Mouse (Mus musculus) embryonic stem cell, embryonic (primary cell): ENCODE data around the gene Prrg4.

Source experiments
- CTCF ChIA-PET, 4 experiments: fragments of 300-600 bp in 2 of 4; fragments of 350-600 bp in 2 of 4; sonication (Branson Sonifier 250); formaldehyde crosslinking; loops; one replicate each; lab custom pipeline; 2022; ENCODE audit warnings: inconsistent platforms in 2 of 4; lab: Charles Lee
- POLR2A ChIA-PET, 4 experiments: fragments of 300-600 bp in 2 of 4; fragments of 350-600 bp in 2 of 4; sonication (Branson Sonifier 250); formaldehyde crosslinking; loops; one replicate each; lab custom pipeline; 2022; ENCODE audit warnings: antibody characterized with exemption in 4 of 4, inconsistent platforms in 1 of 4; lab: Charles Lee

Prrg4 gene

DNA sequence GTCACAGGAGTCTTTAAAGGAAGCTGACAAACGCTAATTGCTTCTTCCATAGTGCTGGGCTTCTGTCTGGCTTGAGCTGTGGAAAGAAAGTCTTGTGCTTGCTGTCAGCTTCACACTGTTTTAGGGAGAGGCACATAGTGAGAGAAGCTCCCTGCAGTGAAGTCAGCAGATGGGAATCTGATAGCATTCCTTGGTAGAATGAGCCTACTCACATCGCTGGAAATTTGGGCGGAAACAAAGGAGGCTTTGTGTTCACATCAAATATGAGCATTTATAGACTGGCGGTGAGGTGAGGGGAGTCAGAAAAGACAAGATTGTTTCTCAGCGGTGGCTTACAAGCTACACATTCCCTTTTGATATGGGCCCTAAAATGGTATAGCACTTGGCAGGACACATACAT, 2.0 kb upstream of the Prrg4 start:
- POLR2A ChIA-PET, result interaction anchor here in 3 of 4 experiments (0.5 to 3.1 kb wide), 10 partner anchors 10 to 167 kb away, joined by 3 to 16 read pairs (median 4); partner anchors contain the start of gene Ccdc73 (in 1 of the 3)
- CTCF ChIA-PET, result interaction anchor here in 1 of 4 experiments (0.9 kb wide), 1 partner anchor 11 kb away, joined by 3 read pairs; no protein-coding TSS in a partner anchor

DNA sequence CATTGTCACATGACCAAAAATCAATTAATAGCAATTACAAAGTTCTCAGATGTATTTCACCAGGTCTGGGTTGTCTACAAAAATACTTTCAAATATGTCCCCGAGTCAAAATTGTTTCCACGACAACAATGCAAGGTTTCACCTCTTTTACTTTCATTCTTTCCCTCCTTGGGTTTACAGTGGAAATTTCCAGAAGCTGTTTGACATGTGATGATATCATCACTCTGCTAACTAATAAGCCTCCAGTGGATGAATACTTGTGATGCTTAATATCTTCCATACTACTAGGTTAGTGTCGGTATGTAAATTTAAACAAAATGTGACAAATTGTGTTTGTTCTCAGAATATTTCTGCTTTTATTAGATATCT, 299 bp upstream of the Prrg4 start:
- CTCF ChIA-PET, result interaction anchor here in 3 of 4 experiments (0.6 to 1.7 kb wide), 6 partner anchors 8 to 270 kb away, joined by 3 to 11 read pairs (median 3); partner anchors contain the start of gene Ccdc73 (in 1 of the 3)

DNA sequence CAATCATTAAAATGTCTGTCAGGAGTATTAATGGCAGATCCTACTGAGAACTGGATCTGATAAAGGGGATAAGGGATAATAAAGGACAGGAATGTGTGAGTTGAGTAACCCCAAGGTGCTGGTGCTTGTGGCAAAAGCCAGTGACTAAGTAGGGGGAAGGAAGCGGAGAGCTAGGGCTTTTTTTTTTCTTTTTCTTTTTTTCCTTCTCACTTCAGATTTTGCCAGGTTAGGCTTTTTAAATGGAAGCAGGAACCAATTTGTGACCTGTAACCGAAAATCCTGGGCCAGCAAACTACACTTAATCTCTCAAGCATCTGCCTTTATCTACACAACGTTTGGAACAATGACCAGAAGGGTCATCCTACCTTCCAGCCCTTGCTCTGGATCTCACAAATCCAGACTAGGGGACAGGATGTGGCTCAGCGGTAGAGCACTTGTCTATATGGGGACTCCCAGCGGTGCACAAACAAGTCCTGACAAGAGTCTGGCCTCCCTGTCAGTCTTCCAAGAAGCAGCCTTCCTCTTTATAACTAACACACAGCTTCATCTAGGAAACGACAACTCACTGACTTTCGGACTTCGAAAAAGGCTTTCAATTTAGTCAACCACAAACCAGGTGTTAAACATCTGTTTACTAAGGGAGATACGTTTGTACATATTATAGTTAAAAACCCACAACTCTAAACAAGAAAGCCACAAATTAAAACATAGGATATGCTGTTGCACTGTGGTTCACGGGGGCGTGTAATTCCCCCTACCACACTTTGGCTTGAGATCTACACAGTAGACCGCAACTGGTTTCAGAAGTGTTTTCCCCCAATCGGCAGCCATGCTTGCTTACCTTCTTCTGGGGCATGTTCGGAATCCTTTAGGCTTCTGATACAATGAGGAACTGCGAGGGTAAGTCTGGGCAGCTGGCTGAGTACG, 1.2 kb downstream of the Prrg4 start:
- ChIA-PET POLR2A (interaction anchor here in 3 of 4 experiments (0.6 to 3.0 kb wide), 26 partner anchors 7 to 1055 kb away, joined by 3 to 18 read pairs (median 4); partner anchors contain the start of genes Ccdc73 (in 1 of the 3), Cstf3 (in 1 of the 3), Depdc7 (in 1 of the 3) and Qser1 (in 1 of the 3)), CTCF (interaction anchor here in 3 of 4 experiments (0.5 to 1.7 kb wide), 8 partner anchors 8 to 868 kb away, joined by 3 to 12 read pairs (median 4); no protein-coding TSS in a partner anchor)

More for the DNA sequence above, 299 bp upstream of the Prrg4 start:
- POLR2A ChIA-PET, result interaction anchor here (0.9 to 3.1 kb wide), 21 partner anchors 8 to 260 kb away, joined by 3 to 18 read pairs (median 6); partner anchors contain the start of genes Ccdc73 (in 2 of the 4), Cstf3 (in 1 of the 4), Depdc7 (in 1 of the 4) and Qser1 (in 1 of the 4)

DNA sequence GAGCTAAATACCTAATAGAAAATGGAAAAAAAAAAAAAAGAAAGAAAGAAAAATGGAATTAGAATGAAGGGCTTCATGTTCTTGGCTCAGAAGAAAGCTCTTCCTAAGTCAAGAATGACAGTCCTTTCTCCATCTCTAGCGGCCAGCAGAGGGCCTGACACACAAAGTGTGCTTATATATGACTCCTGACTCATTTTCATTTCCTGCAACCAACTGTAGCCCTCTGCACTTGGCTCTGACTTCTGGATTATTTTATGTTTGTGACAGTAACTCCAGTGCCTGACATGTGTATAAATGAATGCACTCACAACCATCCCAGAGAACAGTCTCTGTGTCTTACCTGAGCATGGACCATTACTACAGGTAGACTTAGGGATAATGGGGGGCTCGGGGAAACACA, 2.0 kb downstream of the Prrg4 start:
- ChIA-PET CTCF (interaction anchor here (0.6 to 1.2 kb wide), 13 partner anchors 9 to 191 kb away, joined by 3 to 7 read pairs (median 3); no protein-coding TSS in a partner anchor), POLR2A (interaction anchor here in 3 of 4 experiments (0.7 to 3.0 kb wide), 11 partner anchors 8 to 1054 kb away, joined by 3 to 11 read pairs (median 3); partner anchors contain the start of gene Ccdc73 (in 1 of the 3))

DNA sequence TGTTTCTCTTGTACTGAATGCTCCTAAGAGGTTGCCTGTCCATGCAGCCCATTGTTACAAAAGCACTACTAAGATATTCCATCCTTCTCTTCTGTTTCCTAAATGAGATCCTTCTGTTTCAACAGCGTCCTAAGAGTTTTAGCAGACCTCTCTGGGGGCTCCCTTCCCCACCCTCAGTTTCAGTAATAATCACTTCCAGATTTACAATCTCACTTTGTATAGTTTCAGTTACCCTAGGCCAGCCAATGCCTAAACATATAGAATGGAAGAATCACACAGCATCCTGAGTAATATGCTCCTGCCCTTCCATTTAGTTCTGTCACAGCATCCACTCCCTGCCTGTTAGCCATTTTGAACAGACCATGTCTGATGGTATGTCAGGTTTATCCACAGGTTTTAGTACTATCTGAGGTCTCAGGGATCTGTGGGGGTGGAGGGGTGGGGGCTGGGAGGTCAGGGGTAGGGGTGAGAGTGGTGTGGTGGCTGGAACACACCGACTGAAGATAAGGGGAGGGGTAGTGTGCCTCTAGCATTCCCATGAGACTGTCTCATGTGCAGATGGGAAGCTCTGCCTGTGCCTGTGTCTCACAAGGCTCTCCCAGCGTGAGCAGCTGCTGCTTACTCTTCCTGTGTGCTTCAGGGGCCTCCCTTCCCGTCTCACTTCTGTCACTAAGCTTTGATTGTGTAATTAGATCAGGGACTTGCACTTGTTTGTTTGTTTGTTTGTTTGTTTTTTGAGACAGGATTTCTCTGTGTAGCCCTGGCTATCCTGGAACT, 2.9 kb downstream of the Prrg4 start:
- POLR2A ChIA-PET, result interaction anchor here in 3 of 4 experiments (0.7 to 3.0 kb wide), 8 partner anchors 9 to 215 kb away, joined by 3 to 12 read pairs (median 4); partner anchors contain the start of gene Ccdc73 (in 1 of the 3)
- CTCF ChIA-PET, result interaction anchor here (0.6 to 1.2 kb wide), 10 partner anchors 11 to 190 kb away, joined by 3 to 7 read pairs (median 3); no protein-coding TSS in a partner anchor

DNA sequence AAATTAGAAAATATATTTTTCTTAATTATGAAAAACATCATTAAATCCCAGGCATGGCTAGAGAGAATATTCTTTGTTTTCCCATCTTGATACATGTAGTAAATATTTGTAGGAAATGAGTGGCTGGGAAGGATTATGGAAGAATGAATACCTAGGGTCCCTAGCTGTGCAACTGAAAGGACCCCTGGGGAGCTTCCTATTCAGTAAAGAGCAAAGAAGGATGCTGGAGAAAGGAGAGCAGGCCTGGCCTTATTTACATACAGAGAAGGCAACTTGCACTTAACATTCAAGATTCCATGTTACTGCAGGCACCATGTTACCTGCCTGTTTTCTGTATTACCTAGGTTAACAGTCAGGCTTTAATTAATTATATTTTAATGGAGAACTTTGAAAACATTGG, 7.1 kb downstream of the Prrg4 start:
- ChIA-PET POLR2A (interaction anchor here (0.6 to 1.7 kb wide), 6 partner anchors 10 to 128 kb away, joined by 3 to 6 read pairs (median 4); partner anchors contain the start of gene Qser1 (in 1 of the 4)), CTCF (interaction anchor here in 1 of 4 experiments (0.5 to 1.4 kb wide), 2 partner anchors 46 to 1853 kb away, joined by 4 to 7 read pairs; no protein-coding TSS in a partner anchor)

DNA sequence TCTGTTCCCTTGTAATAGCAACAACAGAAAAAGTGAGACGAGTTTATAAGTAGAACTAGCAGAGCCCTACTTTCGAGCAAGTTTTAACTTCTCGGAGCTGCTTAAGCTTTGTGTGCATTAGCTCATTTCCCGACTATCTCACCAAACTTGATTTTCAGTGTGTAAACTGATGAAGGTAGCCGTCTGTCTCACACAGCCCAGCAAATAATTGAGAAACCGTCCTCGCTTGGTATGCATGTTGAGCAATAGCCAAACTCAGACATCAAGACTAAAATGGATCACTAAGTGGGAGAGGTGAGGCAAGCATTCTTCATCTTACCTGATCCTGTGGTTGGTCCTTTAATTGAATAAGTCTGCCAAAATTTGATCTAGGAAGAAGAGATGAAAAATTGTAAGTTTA, 7.9 kb downstream of the Prrg4 start:
- POLR2A ChIA-PET, result interaction anchor here in 2 of 4 experiments (0.7 to 2.6 kb wide), 7 partner anchors 8 to 139 kb away, joined by 3 to 16 read pairs (median 4); partner anchors contain the start of gene Prrg4 (in 1 of the 2)
- CTCF ChIA-PET, result interaction anchor here in 3 of 4 experiments (1.2 to 1.5 kb wide), 3 partner anchors 11 to 46 kb away, joined by 3 to 7 read pairs (median 6); no protein-coding TSS in a partner anchor

DNA sequence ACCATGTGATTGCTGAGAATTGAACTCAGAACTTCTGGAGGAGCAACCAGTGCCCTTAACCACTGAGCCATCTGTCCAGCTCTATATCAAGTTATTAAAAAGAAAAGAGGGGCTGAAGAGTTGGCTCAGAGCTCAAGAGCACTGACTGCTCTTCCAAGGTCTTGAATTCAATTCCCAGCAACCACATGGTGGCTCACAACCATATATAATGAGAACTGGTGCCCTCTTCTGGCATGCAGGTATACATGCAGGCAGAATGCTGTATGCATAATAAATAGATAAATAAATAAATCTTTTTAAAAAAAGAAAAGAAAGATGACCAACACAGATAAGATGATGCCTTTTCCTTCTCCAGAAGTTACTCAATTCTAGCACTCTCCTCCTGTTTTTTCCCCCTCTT, 8.7 kb downstream of the Prrg4 start:
- CTCF ChIA-PET, result interaction anchor here (0.7 to 1.5 kb wide), 10 partner anchors 8 to 155 kb away, joined by 3 to 12 read pairs (median 4); partner anchors contain the start of gene Prrg4 (in 1 of the 4)
- POLR2A ChIA-PET, result interaction anchor here (0.6 to 2.6 kb wide), 13 partner anchors 8 to 39 kb away, joined by 3 to 16 read pairs (median 4); partner anchors contain the start of gene Prrg4 (in 3 of the 4)

DNA sequence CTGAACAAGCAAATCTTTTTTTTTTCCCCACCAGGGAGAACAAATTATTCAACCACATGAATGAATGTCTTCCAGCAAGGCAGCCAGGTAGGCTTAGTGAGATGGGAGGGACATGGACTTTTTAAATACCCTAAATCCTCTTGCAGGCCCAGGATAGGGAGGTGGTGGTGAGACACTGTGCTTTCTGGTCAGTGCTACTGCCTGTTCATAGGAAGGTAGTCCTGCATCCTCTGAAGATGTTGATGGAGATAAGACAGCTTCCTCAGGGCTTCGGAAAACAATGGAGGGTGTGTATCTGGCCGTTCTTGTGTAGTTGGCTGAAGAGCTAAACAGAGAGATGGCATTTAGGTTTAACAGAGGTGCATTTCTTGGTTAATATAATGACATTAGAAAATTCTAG, 17.2 kb downstream of the Prrg4 start:
- ChIA-PET POLR2A (interaction anchor here in 2 of 4 experiments (0.5 to 2.8 kb wide), 7 partner anchors 10 to 89 kb away, joined by 3 to 9 read pairs (median 3); partner anchors contain the start of genes Depdc7 (in 1 of the 2) and Prrg4 (in 1 of the 2)), CTCF (interaction anchor here in 2 of 4 experiments (1.2 kb wide), 2 partner anchors 8 to 15 kb away, joined by 3 to 4 read pairs; no protein-coding TSS in a partner anchor)

DNA sequence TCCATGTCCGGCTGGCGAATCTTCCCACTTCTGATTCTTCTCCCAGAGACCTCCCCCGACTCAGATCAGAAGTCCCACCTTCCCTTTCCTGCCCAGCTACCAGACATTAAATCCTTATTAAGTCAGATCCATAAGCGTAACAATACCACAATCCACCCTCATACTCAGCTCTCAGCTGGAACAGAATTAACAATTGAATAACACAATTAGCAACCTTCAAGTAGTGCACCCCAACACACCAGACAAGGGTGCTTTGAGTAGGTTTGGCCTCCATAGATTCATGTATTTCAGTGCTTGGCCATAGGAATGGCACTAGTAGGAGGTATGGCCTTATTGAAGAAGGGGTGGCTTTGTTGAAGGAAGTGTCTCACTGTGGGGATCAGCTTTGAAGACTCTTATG, 23.5 kb downstream of the Prrg4 start:
- POLR2A ChIA-PET, result interaction anchor here in 3 of 4 experiments (0.6 to 2.8 kb wide), 15 partner anchors 8 to 47 kb away, joined by 3 to 17 read pairs (median 4); partner anchors contain the start of gene Prrg4 (in 1 of the 3)
- CTCF ChIA-PET, result interaction anchor here in 1 of 4 experiments (0.7 kb wide), 1 partner anchor 141 kb away, joined by 4 read pairs; no protein-coding TSS in a partner anchor

DNA sequence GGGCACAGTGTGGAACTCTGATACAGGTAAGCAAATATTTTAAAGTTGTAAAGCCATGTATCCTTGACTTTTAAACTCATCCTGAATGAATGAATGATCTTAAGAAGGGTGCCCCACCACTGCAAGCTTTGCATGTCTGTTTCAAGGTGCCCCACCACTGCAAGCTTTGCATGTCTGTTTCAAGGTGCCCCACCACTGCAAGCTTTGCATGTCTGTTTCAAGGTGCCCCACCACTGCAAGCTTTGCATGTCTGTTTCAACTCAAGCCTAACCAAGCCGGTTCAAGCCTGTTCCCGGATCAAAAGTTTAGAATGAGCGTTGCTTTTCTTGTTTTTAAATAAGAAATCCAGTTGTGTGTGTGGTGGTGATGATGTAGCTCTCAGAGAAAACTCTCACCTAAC, 30.9 kb downstream of the Prrg4 start:
- ChIA-PET CTCF (interaction anchor here in 1 of 4 experiments (1.3 kb wide), 1 partner anchor 29 kb away, joined by 3 read pairs; no protein-coding TSS in a partner anchor), POLR2A (interaction anchor here in 2 of 4 experiments (0.9 to 4.7 kb wide), 10 partner anchors 8 to 49 kb away, joined by 3 to 17 read pairs (median 5); partner anchors contain the start of genes Ccdc73 (in 2 of the 2) and Prrg4 (in 2 of the 2))

DNA sequence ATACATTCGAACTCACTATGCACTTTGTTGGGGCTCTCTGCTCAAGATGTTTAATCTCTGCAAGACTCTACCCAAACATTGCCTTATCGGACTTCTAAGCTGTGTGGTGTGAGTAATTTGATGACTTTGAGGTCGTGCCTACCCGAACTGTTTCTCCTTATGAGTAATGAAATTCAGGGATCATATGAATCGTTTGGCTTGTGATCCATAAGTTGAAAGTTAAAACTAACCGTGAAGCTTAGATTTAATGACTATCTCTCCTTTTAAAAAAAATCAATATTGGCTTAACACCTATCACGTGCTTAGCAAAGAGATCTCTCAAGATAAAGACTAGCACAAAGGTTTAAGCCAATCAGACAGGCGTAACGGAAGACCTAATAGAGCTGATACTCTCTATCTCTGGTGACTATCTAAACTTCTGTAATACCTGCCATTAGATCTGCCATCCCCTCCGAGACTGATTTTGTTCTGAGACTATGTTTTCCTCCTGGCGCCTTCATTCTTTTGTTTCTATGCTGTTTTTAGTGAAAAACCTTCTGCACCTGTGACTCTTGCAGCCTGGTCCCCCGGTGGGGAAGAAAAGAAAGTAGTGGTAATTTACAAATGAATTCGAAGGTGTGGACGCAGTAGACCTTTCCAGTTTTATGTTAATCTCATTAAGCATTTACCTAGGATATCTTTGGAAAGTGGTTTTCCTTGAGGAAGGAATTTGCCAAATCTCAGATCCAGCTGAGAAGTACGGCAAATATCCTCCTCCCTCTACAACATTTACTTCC, 31.9 kb downstream of the Prrg4 start:
- ChIA-PET CTCF (interaction anchor here in 2 of 4 experiments (0.6 to 1.3 kb wide), 3 partner anchors 30 to 815 kb away, joined by 3 to 4 read pairs (median 3); no protein-coding TSS in a partner anchor), POLR2A (interaction anchor here in 2 of 4 experiments (0.6 to 4.7 kb wide), 19 partner anchors 9 to 132 kb away, joined by 3 to 17 read pairs (median 4); partner anchors contain the start of genes Ccdc73 (in 2 of the 2) and Prrg4 (in 2 of the 2))

DNA sequence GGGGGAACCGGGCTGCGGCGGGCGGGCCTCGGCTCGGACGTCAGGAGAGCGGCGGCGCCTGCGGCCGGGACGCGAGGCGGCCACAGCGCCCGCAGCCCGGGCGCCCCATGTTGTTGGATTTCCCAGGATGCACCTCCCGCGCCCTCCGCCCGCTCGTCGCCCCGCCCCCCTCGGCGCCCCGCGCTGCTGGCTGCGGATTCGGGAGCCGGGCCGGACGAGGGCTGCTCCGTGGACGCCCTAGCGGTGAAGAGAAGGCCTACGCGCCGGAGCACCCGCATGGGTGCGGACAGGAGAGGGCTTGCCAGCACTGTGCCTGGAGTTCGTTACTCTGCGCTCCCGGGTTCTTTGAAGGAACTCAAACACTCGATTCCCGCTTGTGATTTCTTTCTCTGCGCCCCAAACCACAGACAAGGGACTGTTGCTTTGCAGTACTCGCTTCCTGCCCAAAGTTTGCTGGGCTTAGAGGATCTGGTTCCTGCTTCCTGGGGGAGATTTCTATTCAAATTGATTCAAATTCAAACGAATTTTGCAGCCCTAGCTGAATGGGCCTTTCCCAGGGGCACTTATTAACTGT, 32.7 kb downstream of the Prrg4 start:
- POLR2A ChIA-PET, result interaction anchor here in 3 of 4 experiments (0.5 to 4.7 kb wide), 16 partner anchors 10 to 259 kb away, joined by 3 to 17 read pairs (median 4); partner anchors contain the start of gene Prrg4 (in 2 of the 3)

DNA sequence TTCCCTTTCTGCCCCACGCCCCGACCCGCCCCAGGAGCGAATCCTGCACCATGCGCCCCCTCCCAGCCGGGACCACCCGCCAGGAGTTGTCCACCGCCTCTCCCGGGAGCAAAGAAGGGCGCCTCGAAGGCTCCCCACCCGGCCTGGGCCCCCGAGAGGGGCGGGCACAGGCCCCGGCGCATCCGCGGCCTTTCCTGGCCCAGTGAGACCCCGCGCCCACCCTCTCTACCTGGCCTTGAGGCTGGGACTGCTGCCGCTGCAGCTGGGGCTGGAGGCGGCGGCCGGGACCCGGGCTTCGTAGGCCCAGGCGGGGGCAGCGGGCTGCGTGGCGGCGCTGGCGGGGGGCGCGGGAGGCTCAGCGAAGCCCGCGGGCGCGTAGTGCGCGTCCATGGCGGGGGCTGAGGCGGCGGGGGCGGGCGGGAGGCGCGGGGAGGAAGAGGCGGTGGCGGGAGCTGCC, 33.3 kb downstream of the Prrg4 start, which contains the start of gene Qser1:
Qser1 (minus strand) TSS at position 390 of the 457 bp plus-strand sequence.
- POLR2A ChIA-PET, result interaction anchor here in 3 of 4 experiments (0.5 to 4.7 kb wide), 19 partner anchors 8 to 258 kb away, joined by 3 to 16 read pairs (median 5); partner anchors contain the start of genes Prrg4 (in 2 of the 3), Cstf3 (in 1 of the 3) and Depdc7 (in 1 of the 3)
- CTCF ChIA-PET, result interaction anchor here in 1 of 4 experiments (0.8 kb wide), 1 partner anchor 80 kb away, joined by 3 read pairs; no protein-coding TSS in a partner anchor

More for the DNA sequence above, 32.7 kb downstream of the Prrg4 start:
- CTCF ChIA-PET, result interaction anchor here in 2 of 4 experiments (0.6 to 1.3 kb wide), 2 partner anchors 30 to 814 kb away, joined by 3 to 4 read pairs; no protein-coding TSS in a partner anchor
